24 mouse cellular contexts compared by ENCODE assay signal in the genomic region with DNA sequence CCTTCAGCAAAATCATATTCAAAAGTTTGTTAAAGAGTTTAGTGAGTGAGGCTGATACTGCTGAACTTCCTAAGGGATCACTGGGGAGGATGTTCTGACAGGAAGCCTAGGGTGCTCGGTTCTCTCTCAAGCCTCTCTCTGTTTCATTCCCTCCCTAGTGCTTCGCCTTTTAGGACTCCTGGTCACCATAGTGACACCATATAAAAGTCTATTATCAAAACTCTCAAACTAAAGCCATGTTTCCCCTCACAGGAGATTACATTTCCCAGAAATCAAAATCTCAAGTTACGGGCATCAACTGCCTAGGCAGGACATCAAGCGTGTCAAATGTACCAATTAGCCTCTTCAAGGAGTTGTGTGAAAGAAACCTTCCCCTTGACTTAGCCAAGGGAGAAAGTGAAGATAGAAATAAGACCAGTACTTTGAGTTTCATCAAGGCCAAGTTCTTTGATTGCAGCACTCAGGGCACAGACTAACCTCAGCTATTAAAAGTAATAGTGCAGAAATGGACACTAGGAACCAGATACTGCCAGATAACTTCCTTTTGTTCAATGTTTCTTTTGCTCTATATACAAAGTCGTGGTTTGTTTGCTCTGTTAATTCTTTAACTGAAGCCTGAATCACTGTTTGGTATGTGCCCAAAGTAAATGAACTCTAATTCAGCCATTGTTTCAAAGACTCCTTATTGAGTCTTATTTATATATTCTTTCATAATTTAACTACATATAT.
"Had no signal": no experiment of that assay in that cellular context is flagged by ENCODE, and none has a peak within 500 bp of the region (broad histone marks: within the 10 kb centered on the region; RNA-seq: fewer than 3 reads in every experiment).

No protein-coding gene starts in this region.

- H3K4me3 ChIP-seq: intestine, embryonic 15.5 days; layer of hippocampus, adult 2 months; limb, embryonic 10.5 days; limb, embryonic 13.5 days; liver, embryonic 12.5 days; liver, embryonic 15.5 days; lung, embryonic 15.5 days; midbrain, embryonic 15.5 days; neural tube, embryonic 12.5 days; neural tube, embryonic 15.5 days had no signal

- H3K4me2 ChIP-seq: intestine, embryonic 15.5 days; limb, embryonic 13.5 days; liver, embryonic 12.5 days; liver, embryonic 15.5 days; lung, embryonic 15.5 days; midbrain, embryonic 11.5 days; midbrain, embryonic 15.5 days; neural tube, embryonic 12.5 days; neural tube, embryonic 15.5 days had no signal

- H3K4me1 ChIP-seq: intestine, embryonic 15.5 days; limb, embryonic 10.5 days; limb, embryonic 13.5 days; liver, embryonic 12.5 days; liver, embryonic 15.5 days; lung, embryonic 15.5 days; midbrain, embryonic 15.5 days; neural tube, embryonic 12.5 days; neural tube, embryonic 15.5 days had no signal

- H3K36me3 ChIP-seq: intestine, embryonic 15.5 days; limb, embryonic 10.5 days; limb, embryonic 13.5 days; liver, embryonic 12.5 days; liver, embryonic 15.5 days; lung, embryonic 15.5 days; midbrain, embryonic 15.5 days; neural tube, embryonic 12.5 days; neural tube, embryonic 15.5 days had no signal

- H3K27ac ChIP-seq: intestine, embryonic 15.5 days; layer of hippocampus, adult 2 months; limb, embryonic 10.5 days; limb, embryonic 13.5 days; liver, embryonic 12.5 days; liver, embryonic 15.5 days; lung, embryonic 15.5 days; midbrain, embryonic 15.5 days; neural tube, embryonic 12.5 days; neural tube, embryonic 15.5 days; stomach, postnatal 0 days had no signal

- H3K9me3 ChIP-seq: intestine, embryonic 15.5 days; limb, embryonic 10.5 days; limb, embryonic 13.5 days; liver, embryonic 12.5 days; liver, embryonic 15.5 days; lung, embryonic 15.5 days; midbrain, embryonic 15.5 days; neural tube, embryonic 12.5 days; neural tube, embryonic 15.5 days had no signal

- H3K27me3 ChIP-seq: intestine, embryonic 15.5 days; limb, embryonic 13.5 days; liver, embryonic 12.5 days; liver, embryonic 15.5 days; lung, embryonic 15.5 days; midbrain, embryonic 15.5 days; neural tube, embryonic 12.5 days; neural tube, embryonic 15.5 days had no signal

- H3K9ac ChIP-seq: intestine, embryonic 15.5 days; limb, embryonic 13.5 days; liver, embryonic 12.5 days; liver, embryonic 15.5 days; lung, embryonic 15.5 days; midbrain, embryonic 15.5 days; neural tube, embryonic 12.5 days; neural tube, embryonic 15.5 days had no signal

- DNase-seq: kidney, adult 11 months; kidney, postnatal 25 days; layer of hippocampus, adult 9-11 months; liver; lung, adult 18-20 months; lung, postnatal 14 days; lung, postnatal 4 days; right cerebral cortex, adult 18-20 months; right cerebral cortex, postnatal 14 days; right cerebral cortex, postnatal 4 days; thymus, adult 2 months; thymus, postnatal 14 days had no signal

- ATAC-seq: intestine, embryonic 15.5 days; liver, embryonic 12.5 days; midbrain, embryonic 15.5 days had no signal
